Mouse (Mus musculus) kidney, embryonic 15.5 days (tissue): ENCODE measurements around the gene Scaf11. TPM values are rescaled to one million over a fixed set of nuclear protein-coding genes. Genes with fewer than 3 reads are reported as not detected.

Experiments
- ATAC-seq: fragments of 200-750 bp; cut with Nextera tagmentation; replicated peaks from 2 replicates; pipeline ENCODE4 v1.8.0; 2017; ENCODE audit warnings: moderate TSS enrichment; ENCODE audit not compliant: low FRiP score
- H3K27ac ChIP-seq: fragments of 300-500 bp; sonication (generic); 2 replicates; pipeline ENCODE4 v1.5.1; 2015; ENCODE audit warnings: mild to moderate bottlenecking, inconsistent platforms
- H3K27me3 ChIP-seq: fragments of 300-500 bp; sonication (generic); 2 replicates; pipeline ENCODE4 v1.6.1; 2015; ENCODE audit warnings: inconsistent platforms
- H3K36me3 ChIP-seq: fragments of 300-500 bp; sonication (generic); 2 replicates; pipeline ENCODE4 v1.6.1; 2015; ENCODE audit warnings: inconsistent platforms
- H3K4me1 ChIP-seq: fragments of 300-500 bp; sonication (generic); 2 replicates; pipeline ENCODE4 v1.6.1; 2015; ENCODE audit warnings: inconsistent platforms
- H3K4me2 ChIP-seq: fragments of 300-500 bp; sonication (generic); 2 replicates; pipeline ENCODE4 v1.6.1; 2015; ENCODE audit warnings: moderate library complexity, mild to moderate bottlenecking, inconsistent platforms
- H3K4me3 ChIP-seq: fragments of 300-500 bp; sonication (generic); replicated peaks from 2 replicates; pipeline ENCODE4 v1.5.1; 2015; ENCODE audit warnings: mild to moderate bottlenecking, inconsistent platforms
- H3K9ac ChIP-seq: fragments of 300-500 bp; sonication (generic); 2 replicates; pipeline ENCODE4 v1.6.1; 2015; ENCODE audit warnings: mild to moderate bottlenecking, inconsistent platforms
- H3K9me3 ChIP-seq: fragments of 300-500 bp; sonication (generic); replicated peaks from 2 replicates; pipeline ENCODE4 v1.6.1; 2016; ENCODE audit warnings: inconsistent platforms
- WGBS: fragments of 180-500 bp; shearing (Covaris S2); methylation state at CpG from one replicate; pipeline ENCODE4 v1.1.7; 2015; ENCODE audit warnings: mixed read lengths; 5-methylcytosine and 5-hydroxymethylcytosine counted together
- microRNA-seq: library from miRNA; unstranded; fragments of <30 nt; microRNA quantifications from one replicate; pipeline ENCODE4, GENCODE M21; 2016
- polyA plus RNA-seq: library from polyadenylated mRNA; unstranded; fragments of >200 nt; fragmentation: Nextera tagmentation; extraction: Ambion mirVana; gene quantifications from 2 replicates; pipeline ENCODE4 v1.2.1, GENCODE M21; 2015

Gene Scaf11
- polyA plus RNA-seq, 1 experiment from 2014 or later = 95.6 TPM

DNA sequence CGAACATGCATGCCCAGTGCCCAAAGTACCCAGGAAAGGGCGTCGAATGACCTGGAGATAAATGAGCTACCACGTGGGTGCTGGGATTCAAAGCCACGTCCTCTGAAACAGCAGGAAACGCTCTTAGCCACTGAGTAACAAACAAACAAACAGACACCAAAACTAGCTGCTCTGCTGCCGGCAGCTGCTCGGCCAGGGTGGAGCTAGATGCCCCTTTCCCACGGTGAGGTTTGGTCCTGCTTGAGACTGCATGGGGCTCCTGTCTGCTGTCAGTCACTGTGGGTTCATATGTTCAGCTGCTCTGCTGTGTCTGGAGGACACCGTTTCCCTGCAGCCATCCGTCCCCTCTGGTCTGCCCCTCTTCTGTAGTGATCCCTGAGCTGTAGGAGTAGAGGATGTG is 78.4 kb downstream of the Scaf11 start:
- Histone ChIP-seq H3K4me2 (no peak overlapping the region), H3K36me3 (peaks cover 74% of the 10 kb centered on the region)

DNA sequence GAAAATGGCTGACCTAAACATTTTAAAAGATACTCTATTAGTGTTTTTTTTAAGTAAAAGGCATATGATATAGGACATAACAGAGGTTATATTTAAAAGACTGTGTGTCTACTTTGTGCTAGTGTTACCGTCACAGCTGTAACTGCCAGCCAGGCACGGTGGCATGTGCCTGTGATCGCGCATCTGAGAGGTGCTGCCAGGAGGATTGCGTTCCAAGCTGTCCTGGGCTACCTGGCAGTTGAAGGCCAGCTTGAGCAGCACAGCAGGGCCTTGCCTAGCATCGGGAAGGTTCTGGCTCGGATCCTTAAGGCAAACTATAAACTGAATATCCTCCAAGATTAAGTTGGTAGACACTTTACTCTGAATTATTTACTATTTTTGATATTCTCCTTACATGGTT is 82.9 kb downstream of the Scaf11 start:
- Histone ChIP-seq H3K9me3 (no peaks in the 10 kb centered on the region), H3K36me3 (peaks cover 76% of the 10 kb centered on the region), H3K4me3 (no peak overlapping the region), H3K9ac (no peak overlapping the region), H3K4me1 (no peaks in the 10 kb centered on the region), H3K27ac (no peak overlapping the region), H3K4me2 (no peak overlapping the region), H3K27me3 (no peaks in the 10 kb centered on the region)
- WGBS = 94% methylated on average over 7 of the region's 7 CpGs
- no peak for ATAC-seq

More for the DNA sequence above, 78.4 kb downstream of the Scaf11 start:
- no peaks in the 10 kb centered on the region for H3K9me3 ChIP-seq
- WGBS = 86% methylated on average over 11 of the region's 11 CpGs
- no peak overlapping the region for H3K27ac ChIP-seq
- H3K9ac ChIP-seq = no peak overlapping the region
- no peak overlapping the region for H3K4me3 ChIP-seq
- H3K27me3 ChIP-seq = no peaks in the 10 kb centered on the region
- H3K4me1 ChIP-seq = no peaks in the 10 kb centered on the region
- ATAC-seq = no peak

DNA sequence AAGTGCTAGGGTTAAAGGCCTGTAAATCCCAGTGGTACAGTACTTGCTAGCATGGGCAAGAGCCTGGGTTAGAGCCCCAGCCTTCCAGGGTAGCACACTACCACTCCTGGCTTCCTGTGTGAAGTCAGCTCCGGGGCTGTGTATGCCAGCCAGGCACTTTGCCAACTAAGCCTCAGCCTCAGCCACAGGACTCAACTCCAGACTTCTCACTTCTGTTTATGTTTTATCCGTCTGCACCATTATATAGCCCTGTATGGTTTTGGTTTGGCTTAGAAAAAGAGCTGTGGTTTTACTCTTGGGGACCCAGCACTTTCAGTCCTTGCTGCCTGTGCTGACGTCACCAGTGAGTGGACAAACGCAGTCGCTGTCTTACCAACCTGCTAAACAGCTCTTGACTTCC is 83.4 kb downstream of the Scaf11 start:
- Histone ChIP-seq H3K4me3 (no peak overlapping the region), H3K27ac (no peak overlapping the region), H3K36me3 (peaks cover 76% of the 10 kb centered on the region), H3K27me3 (no peaks in the 10 kb centered on the region), H3K4me1 (no peaks in the 10 kb centered on the region), H3K4me2 (no peak overlapping the region), H3K9ac (no peak overlapping the region), H3K9me3 (no peaks in the 10 kb centered on the region)
- ATAC-seq = no peak
- WGBS = 88% methylated on average over 5 of the region's 5 CpGs

DNA sequence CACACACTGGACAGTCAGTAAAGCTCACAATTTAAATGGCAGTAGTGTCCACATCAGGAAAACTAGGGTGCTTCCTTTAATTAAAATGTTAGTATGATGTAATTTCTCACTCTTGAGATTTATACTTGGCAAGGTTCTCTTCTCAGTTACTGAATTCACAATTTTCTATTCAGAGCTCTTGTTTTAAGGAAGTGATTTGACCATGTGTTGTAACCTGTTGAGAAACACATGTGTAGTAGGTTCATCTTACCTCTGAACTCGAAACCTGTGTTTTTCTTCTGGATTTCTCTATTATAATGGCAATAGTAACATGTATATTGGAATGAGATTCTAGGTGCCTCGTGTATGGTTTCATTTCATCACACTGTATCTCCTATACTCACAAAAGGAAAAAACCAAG is 84.4 kb downstream of the Scaf11 start:
- no peak overlapping the region for H3K27ac ChIP-seq
- H3K9ac ChIP-seq = no peak overlapping the region
- no peak for ATAC-seq
- H3K4me2 ChIP-seq = no peak overlapping the region
- H3K4me1 ChIP-seq = no peaks in the 10 kb centered on the region
- no peak overlapping the region for H3K4me3 ChIP-seq
- H3K27me3 ChIP-seq = no peaks in the 10 kb centered on the region
- WGBS = 89% methylated on average over 2 of the region's 2 CpGs
- peaks cover 81% of the 10 kb centered on the region for H3K36me3 ChIP-seq
- H3K9me3 ChIP-seq = no peaks in the 10 kb centered on the region

DNA sequence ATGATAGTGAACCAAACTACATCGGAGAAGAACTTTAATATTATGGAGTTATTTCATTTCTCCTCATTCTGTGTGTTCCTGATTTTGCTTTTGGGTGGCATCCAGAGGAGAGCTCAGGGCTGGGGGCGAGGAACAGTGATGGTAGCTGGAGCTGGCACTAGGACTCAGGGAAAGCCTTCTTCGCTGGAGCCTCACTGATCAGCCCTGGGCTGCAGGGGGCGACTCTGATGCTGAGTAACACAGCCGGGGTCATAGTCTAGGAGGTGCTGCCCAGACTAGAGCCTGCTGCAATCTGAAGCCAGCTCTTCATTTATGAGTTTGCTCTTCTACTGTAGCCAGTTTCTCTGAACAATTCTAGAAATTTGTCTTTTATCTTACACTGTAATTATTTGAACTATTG is 87.5 kb downstream of the Scaf11 start:
- Histone ChIP-seq H3K36me3 (peaks cover 92% of the 10 kb centered on the region), H3K27ac (no peak overlapping the region), H3K4me3 (no peak overlapping the region), H3K4me2 (no peak overlapping the region), H3K27me3 (no peaks in the 10 kb centered on the region), H3K9ac (no peak overlapping the region), H3K9me3 (no peaks in the 10 kb centered on the region), H3K4me1 (no peaks in the 10 kb centered on the region)
- no peak for ATAC-seq
- WGBS = 90% methylated on average over 5 of the region's 5 CpGs

DNA sequence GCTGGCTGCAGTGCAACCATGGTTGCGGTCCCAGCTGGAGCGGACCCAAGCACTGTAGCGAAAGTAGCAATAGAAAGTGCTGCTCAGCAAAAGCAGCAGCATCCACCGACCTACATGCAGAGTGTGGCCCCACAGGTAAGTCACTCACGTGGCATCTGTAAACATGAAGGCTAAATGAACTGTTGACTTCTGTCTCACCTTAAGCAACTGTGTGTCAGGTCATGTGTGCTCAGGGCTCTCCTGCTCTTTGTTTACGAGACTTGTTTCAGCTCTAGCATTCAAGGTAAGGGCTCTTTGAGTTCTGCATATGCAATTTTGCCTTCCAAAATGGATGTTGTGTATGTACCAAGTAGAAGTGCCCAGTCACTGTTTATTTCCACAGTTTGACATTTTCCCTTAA is 88.0 kb downstream of the Scaf11 start:
- ATAC-seq = no peak
- no peaks in the 10 kb centered on the region for H3K9me3 ChIP-seq
- no peak overlapping the region for H3K9ac ChIP-seq
- WGBS = 90% methylated on average over 6 of the region's 6 CpGs
- H3K4me1 ChIP-seq = no peaks in the 10 kb centered on the region
- no peak overlapping the region for H3K4me2 ChIP-seq
- H3K27ac ChIP-seq = no peak overlapping the region
- peaks cover 92% of the 10 kb centered on the region for H3K36me3 ChIP-seq
- no peak overlapping the region for H3K4me3 ChIP-seq
- no peaks in the 10 kb centered on the region for H3K27me3 ChIP-seq

DNA sequence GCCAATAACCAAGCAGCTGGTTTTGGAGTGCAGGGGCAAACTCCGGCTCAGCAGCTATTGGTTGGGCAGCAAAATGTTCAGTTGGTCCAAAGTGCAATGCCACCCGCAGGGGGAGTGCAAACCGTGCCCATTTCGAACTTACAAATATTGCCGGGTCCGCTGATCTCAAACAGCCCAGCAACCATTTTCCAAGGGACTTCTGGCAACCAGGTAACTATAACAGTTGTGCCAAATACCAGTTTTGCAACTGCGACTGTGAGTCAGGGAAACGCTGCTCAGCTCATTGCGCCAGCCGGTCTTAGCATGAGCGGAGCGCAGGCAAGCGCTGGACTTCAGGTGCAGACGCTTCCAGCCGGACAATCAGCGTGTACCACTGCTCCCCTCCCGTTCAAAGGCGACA is 89.3 kb downstream of the Scaf11 start:
- 95% methylated on average over 18 of the region's 18 CpGs for WGBS
- no peaks in the 10 kb centered on the region for H3K9me3 ChIP-seq
- no peak overlapping the region for H3K27ac ChIP-seq
- no peak overlapping the region for H3K4me3 ChIP-seq
- H3K4me1 ChIP-seq = no peaks in the 10 kb centered on the region
- H3K27me3 ChIP-seq = no peaks in the 10 kb centered on the region
- no peak overlapping the region for H3K9ac ChIP-seq
- peaks cover 89% of the 10 kb centered on the region for H3K36me3 ChIP-seq
- ATAC-seq = no peak
- no peak overlapping the region for H3K4me2 ChIP-seq

DNA sequence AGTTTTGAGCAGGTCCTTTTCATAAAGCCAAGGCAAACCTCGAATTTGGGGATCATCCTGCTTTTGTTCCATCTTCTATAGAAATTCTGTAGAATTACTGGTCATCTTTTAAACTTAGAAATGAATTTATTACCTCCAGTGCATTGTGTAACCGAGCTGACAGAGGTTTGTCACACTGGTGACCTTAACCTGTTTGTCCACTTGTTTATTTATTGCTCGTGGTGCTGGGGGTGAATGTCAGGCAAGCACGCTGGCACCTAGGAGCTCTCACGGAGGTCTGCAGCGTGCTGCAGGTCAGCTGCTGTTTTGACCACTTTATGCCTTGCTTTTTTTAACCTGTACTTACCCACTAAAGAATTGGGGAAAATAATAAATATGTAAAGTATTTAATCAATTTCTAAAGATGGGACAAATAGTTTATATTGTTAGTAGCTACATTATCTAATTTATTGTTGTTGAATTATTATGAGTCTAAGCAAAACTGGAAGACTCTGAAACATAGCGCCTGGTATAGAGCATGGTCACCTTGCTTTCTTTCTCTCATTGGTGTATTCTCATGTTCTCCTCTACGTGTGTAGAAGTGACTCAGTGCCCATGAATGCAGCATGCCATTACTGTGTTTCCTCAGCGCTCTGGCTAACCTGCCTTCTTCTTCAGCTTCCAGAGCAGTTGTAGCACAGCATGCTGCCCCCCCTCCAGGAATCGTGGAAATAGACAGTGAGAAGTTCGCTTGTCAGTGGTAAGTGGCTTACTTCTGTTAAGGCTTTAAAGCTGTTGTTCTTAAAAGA is 94.3 kb downstream of the Scaf11 start:
- H3K36me3 ChIP-seq = peaks cover 97% of the 10 kb centered on the region

DNA sequence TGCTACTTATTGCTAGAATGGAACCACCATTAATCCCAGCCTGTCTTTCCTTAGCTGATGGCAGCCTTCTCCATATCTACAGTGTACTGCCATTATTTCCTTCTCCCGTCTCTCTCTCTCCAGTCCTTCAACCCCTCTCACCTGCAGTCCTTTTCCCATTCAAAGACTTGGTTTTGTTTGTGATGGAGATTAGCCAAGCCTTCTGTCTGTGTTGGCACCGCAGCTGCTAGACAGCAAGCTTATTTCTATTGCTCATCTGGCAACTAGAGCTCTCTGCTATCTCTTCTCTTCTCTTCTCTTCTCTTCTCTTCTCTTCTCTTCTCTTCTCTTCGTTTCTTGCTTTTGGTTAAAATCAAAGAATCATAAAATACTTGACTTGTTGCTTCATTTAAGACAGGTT is 95.3 kb downstream of the Scaf11 start:
- no peak overlapping the region for H3K9ac ChIP-seq
- no peaks in the 10 kb centered on the region for H3K9me3 ChIP-seq
- H3K4me2 ChIP-seq = no peak overlapping the region
- H3K4me1 ChIP-seq = no peaks in the 10 kb centered on the region
- 85% methylated on average over 3 of the region's 3 CpGs for WGBS
- no peak overlapping the region for H3K27ac ChIP-seq
- peaks cover 95% of the 10 kb centered on the region for H3K36me3 ChIP-seq
- ATAC-seq = no peak
- no peak overlapping the region for H3K4me3 ChIP-seq
- H3K27me3 ChIP-seq = no peaks in the 10 kb centered on the region

More for the DNA sequence above, 94.3 kb downstream of the Scaf11 start:
- no peak for ATAC-seq
- Histone ChIP-seq H3K27me3 (no peaks in the 10 kb centered on the region), H3K4me1 (no peaks in the 10 kb centered on the region), H3K27ac (no peak overlapping the region), H3K9me3 (no peaks in the 10 kb centered on the region), H3K9ac (no peak overlapping the region), H3K4me3 (no peak overlapping the region), H3K4me2 (no peak overlapping the region)
- WGBS = 81% methylated on average over 11 of the region's 11 CpGs

Small RNA genes within 50 kb of the gene (microRNA-seq; reads per million reads assigned to microRNA genes)
- gene Gm25397 = not detected

Other genes starting within 250 kb of the Scaf11 start
- gene Arid2, start 173.3 kb downstream of the Scaf11 start, polyA plus RNA-seq = 25.3 and 26.1 TPM in 2 replicates
- gene Slc38a1, start 182.1 kb upstream of the Scaf11 start, polyA plus RNA-seq = 69.9 and 74.8 TPM in 2 replicates
- 134 and 138 TPM in 2 replicates for gene Slc38a2, start 238.9 kb upstream of the Scaf11 start, polyA plus RNA-seq